Mouse (Mus musculus) urinary bladder, adult 2 months (tissue): Measurements from ENCODE around the gene Prph. TPM values are rescaled to one million over a fixed set of nuclear protein-coding genes. Genes with fewer than 3 reads are reported as not detected.

ENCODE experiments used
- DNase-seq: peaks from one replicate; pipeline ENCODE4 v3.0.0; 2022; ENCODE audit warnings: low spot score
- polyA plus RNA-seq: library from polyadenylated mRNA; depleted of rRNA; stranded (reverse); fragments of >200 nt; gene quantifications from 2 replicates; pipeline ENCODE4 v1.2.3, GENCODE M21; 2012; rRNA removed

The Prph gene
- polyA plus RNA-seq: 6.4 and 7.1 TPM in 2 replicates

DNA sequence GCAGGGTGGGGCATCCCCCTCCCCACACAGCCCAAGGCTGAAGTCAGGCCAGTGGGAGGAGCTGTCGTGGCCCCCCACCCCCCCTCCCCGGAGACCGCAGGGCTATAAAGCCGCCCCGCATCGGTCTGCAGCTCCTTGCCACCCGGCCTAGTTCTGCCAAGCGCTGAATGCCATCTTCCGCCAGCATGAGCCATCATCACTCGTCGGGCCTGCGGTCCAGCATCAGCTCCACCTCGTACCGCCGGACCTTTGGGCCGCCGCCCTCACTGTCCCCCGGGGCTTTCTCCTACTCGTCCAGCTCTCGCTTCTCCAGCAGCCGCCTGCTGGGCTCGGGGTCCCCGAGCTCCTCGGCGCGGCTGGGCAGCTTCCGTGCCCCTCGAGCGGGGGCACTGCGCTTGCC lies at the start of gene Prph:
Prph (plus strand) TSS at position 135 of the 400 bp plus-strand sequence.
- no peak for DNase-seq

DNA sequence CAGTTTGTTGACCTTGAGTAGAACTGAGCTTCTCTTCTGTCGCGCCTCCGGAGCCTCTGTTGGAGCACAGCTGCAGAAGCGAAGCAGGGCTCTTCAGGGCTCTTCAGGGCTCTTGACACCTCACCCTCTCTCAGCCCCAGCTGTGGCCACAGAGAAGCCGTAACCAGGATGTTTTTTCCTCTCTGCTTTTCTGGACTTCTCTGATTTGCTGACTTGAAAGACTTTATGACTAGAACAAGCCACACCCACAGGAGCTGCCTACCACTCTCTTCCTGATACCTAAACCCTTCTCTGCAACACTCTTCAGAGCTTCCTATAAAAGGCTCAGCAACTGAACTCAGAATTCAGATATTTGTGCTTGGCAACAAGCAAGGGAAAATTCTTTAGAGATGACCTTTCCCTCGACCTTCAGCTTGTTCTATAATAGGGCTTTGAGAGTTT lies 46.2 kb upstream of the Prph start:
- DNase-seq: no peak

DNA sequence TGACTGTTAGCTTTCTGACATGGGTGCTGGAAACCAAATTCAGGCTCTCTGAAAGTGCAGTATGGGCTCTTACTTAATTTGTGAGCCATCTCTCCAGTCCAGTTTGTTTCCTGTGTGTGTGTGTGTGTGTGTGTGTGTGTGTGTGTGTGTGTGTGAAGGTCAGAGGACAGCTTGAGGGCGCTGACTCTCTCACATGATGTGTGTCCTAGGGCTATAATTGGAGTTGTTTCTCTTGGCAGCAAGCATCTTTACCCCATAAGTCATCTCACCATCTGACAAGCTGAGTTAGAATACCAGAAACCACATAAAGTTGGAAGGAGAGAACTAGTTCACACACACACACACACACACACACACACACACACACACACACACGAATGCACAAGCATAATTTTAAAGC lies 44.1 kb upstream of the Prph start:
- DNase-seq: no peak

DNA sequence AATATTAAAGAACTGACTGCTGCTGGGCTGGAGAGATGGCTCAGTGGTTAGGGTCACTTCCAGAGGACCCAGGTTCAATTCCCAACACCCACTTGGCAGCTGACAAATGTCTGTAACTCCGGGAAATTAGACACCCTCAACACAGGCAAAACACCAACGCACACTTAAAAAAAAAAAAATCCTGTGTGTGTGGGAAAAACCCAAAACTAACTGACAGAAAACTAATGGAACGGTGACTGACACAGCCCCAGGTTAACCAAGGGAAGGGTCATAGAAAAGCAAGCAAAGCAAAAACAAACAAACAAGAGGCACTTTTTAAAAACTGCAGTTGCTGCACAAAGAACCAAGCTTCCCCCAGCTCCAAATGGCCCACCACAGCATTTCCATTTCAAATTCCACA lies 43.0 kb upstream of the Prph start:
- DNase-seq: no peak

DNA sequence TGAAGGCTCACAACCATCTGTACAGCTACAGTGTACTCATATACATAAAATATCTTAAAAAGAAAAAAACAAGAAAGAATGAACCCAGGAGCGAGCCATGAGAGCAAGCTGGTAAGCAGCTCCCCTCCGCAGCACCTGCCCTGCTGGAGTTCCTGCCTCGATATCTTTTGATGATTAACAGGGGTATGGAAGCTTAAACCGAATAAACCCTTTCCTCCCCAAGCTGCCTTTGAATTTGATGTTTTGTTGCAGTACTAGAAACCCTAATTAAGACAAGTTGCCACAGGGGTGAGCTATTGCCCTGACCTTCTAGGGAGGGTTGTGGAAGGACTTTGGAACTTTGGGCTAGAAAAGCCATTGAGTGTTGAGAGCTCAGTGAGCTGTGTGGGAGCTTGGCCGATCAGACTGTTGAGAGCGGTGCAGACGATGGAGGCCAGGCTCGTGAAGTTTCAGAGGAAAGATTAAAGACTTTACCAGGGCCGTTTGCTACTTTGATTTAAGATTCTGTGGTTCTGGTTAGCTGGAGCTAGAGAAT lies 40.4 kb upstream of the Prph start:
- no peak for DNase-seq

DNA sequence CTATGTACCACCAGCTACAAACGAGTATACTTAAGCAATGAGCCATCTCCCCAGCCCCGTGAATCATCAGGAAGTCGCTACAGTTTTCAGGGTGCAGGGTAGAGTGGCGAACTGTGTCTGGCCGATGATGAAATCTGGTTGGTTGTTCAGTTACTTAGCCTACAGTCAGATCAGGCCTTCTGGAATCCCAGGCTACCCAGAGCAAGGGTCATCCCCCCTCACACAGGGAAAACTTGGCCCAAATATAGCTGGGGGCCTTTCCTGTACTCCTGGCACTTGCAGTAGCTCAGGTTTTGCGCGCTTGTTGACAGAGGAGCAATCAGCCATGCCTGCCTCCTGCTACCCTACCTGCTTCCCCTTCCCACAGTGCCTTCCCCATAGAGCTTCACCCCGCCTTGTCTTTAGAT lies 37.6 kb upstream of the Prph start:
- no peak for DNase-seq

DNA sequence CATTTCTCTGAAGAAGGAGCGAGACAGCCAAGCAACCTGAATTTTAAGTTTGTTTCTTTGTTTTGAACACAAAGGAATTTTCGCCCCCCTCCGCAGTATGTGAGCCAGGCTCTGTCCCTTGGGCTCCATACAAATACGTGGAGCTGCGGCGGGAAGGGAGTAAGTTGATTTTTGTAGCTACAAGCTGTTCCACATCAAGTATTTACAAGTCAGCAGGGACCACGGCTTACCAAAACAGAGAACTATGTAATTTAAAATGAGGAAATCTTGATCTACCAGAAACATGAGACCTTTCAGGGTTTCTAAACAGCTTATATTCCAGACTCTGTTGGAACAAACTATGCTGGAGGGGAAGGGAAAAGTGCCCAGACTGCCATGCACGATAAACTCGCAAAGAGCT lies 37.0 kb upstream of the Prph start:
- no peak for DNase-seq

DNA sequence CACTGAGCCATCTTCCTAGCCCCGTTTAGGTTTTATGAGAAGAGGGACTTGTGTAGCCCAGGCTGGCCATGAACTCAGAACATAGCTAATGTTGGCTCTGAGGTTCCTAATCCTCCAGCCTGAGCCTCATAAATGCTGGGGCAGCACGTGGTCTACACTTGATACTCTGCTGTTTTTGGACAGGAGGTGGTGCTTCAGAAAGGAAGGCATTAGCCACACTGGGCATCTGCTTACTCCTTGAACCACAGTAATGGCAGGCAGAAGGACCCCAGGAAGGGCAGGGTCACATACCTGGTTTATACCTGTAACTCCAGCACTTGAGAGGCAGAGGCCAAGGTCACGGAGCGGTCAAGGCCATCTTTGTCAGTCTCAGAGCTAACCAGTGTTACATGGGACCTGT lies 36.3 kb upstream of the Prph start:
- no peak for DNase-seq

DNA sequence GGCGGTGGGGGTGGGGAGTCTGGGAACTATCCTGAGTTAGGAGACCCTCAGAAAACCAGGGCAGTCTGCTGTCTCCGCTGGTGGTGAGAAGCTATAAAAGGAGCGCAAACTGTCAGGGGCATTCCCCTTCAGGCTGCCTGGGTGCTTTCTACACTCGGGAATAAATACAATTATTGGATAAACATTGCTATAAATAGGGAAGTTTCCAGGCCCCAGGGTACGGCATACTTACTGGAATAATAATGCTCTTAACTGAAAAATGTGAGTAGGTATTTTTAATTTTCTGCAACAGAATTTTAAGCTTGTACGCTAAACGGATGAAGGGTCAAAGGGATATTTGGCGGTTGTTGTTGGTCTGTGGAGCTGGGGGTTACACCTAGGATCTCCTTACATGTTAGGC lies 35.5 kb upstream of the Prph start:
- no peak for DNase-seq

DNA sequence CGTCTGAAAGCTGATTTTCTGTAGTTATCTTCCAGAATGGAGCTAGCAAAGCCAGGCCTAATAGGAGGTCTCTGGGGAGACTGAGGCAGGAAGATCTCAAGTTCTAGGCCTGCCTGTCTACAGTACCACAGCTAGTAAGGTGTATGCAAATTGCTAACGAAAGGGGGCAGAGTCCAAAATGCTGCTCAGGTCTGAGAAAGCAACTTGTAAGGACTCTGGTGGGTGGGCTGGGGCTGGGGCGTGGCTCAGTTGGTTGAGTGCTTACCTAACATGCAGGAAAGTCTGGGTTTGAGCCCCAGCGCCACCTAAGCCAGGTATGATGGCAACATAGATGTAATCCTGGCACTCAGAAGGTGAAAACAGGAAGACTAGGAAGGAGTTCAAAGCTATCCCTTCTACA lies 34.8 kb upstream of the Prph start:
- DNase-seq: no peak

DNA sequence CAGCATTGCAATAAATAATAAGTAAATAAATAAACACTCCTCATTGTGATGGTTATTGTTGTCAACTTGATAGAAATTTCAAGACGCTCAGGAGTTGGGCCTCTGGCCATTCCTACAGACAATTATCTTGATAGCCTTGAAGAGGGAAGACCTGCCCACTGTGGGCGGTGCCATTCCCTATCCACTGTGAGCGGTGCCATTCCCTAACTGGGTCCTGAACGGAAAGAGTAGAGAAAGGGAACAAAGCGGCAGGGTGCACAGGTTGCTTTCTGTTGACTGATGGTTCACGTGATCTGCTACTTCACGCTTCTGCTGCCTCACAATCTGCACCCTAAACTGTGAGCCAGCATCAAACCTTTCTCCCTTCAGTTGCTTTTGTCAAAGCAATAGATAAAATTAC lies 33.7 kb upstream of the Prph start:
- no peak for DNase-seq

DNA sequence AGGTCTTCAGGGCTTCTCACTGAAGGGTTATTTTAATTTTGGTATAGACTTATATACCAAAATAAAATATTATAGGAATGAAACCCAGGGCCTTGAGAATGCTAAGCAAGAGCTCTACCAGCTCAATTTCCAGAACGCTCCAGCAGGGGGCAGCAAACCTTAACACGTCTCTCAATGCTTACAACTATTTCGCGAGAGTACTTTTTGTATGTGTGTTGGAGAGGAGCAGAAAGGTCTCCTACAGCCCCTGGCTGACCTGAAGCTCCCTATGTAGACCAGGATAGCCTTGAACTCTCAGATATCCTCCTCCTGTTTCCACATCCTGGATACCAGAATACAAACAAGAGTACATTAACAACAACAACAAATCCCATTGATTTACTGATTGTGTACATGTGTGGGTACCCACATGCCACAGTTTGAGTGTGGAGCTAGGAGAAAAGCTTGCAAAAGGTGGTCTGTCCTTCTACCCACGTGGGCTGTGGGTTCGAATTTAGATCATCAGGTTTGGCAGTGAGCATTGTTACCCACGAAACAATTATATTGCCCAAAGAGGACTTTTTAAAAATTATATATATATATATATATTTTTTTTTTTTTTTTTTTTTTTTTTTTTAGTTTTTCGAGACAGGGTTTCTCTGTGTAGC lies 30.2 kb upstream of the Prph start:
- DNase-seq: peak; percentile 60

DNA sequence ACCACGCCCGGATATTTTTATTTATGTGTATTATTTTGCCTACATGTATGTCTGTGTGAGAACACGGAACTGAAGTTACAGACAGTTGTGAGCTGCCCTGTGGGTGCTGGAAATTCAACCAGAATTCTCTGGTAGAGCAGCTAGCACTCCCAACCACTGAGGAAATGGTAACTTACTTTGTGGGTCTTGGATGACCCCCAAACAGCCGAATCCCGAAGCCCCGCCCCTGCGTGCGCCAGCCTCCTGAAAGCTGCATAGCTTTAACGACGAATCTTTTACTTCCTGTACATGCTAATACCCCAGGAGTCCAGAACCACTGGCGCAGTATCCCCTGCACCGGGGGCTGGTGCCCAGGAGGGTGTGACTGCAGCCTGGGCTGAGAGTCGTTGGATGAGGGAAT lies 29.6 kb upstream of the Prph start:
- DNase-seq: no peak

DNA sequence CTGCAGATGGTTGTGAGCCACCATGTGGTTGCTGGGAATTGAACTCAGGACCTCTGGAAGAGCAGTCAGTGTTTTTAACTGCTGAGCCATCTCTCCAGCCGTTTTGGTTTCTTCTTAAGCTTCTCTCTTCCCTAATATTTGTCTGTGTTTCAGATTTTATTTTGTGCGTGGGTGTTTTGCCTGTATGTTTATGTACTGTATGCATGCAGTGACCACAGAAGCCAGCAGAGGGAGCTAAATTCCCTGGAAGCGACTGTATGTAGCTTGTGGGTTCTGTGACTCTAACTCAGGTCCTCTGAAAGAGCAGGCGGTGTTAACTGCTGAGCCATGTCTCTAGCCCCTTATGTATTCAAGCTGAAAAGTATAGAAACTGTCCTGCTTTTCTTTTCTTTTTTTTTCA lies 28.7 kb upstream of the Prph start:
- no peak for DNase-seq

DNA sequence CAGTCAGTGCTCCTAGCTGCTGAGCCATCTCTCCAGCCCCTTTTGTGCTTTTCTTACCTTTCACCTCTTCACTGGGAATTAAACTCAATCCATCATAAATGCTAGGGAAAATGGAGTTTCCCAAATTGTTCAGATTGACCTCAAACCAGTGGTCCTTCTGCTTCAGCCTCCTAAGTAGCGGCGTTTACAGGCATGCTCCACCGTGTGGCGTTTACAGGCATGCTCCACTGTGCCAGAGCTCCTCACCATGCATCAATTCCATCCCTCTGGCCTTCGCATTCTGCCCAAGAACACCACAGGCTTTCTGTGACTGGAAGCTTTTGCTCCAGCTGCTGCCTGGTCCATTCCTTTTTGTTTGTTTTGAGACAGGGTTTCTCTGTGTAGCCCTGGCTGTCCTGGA lies 27.9 kb upstream of the Prph start:
- DNase-seq: no peak

DNA sequence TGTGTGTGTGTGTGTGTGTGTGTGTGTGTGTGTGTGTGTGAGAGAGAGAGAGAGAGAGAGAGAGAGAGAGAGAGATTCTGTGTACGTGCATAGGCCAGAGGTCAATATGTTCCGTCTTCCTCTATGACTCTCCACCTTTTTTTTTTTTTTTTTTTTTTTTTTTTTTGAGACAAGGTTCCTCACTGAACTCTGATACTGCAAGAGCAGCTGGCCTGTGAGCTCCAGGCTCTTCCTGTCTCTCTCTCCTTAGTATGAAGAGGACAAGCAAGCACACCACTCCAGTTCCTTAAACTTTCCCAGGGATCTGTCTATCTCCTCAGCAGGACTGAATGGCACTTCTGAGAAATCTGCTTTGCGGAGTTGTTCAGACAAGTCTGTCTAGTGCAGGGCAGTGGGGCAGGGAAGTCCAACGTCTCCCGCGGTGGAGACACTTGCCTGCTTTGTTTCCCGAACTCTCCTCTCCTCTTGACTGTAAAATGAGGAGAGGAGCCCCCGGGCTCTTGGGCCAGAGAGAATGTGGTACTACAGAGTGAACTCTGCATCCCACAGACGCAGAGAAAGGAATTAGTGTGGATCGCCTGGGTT lies 26.0 kb upstream of the Prph start:
- DNase-seq: no peak

DNA sequence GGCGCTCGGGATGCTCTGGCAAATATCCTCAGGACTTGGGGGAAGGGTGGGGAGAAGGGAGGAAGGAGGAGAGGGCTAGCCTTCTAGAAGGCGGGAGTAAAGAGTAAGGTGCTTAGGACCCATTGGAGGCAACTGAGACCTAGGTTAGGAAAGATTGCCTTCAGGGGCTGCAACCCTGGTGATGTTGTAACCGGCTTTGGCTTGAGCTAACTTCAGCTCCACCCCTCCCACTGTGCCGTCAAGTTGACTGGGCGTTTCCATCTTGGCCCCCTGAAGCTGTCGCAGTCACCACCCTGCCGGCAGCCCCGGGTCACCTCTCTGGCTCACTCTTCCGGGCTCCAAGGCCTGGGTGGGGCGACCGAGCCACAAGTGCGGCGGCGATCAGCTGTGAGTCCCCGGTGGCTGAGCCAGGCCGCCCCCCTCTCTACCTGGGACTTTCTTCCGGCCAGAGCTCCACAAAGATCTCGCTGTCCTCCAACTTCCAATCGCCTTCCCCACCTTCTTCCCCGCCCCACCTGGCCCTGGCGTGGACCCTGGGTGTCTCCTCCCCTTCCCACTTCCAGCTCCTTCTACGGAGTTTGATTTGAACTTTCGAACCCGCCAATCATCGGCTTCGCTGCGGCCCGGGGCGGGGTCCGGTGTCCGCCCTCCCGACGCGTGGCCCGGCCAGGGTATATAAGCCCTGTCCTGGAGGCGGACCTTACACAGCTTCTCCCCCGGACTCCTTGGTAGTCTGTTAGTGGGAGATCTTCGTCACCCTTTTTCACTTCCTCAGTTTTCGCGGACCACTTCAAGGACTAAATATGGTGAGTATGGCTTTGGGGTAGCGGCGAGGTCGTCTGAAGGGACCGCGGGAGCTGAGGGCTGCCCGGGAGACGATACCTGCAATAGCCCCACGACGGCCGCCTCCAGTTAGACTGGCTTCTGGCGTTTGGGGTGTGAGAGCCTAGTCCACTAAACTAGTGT lies 25.1 kb upstream of the Prph start, which contains the start of gene Tuba1c:
Tuba1c (plus strand) TSS at position 273 of the 966 bp plus-strand sequence.
- peak; percentile 92 for DNase-seq

DNA sequence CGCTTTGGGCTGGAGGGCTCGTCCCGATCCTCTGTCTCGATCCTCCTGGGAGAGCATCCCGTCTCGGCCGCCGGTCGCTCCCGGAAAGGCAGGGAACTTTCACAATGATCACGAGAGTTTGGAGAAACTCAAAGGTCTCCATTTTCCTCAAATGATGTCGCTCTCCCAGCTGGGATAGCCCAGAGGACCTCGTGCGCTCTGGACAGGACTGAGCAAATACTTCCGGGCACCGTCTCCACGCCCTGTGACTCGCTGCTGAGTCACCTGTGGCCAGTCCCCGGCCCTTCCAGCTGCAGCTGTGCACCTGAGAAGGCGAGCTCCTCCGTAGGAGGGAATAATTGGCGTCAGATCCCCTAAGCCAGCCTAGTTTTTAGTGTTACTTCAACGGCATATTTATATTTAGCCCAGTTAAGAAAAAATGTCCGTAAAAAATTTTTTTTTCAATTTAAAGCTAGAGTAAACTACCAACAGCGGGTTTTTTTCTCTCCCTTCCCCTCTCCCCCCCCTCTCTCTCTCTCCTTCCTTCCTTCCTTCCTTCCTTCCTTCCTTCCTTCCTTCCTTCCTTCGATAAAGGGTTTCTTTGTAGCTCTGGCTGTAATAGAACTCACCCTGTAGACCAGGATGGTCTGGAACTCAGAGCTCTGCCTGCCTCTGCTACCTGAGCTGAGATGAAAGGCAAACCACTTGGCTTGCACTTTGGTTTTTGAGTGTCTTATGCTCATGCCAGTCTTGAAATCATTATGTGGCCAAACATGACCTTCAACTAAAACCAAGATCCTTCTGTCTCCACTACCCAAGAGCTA lies 24.2 kb upstream of the Prph start:
- DNase-seq: peak; percentile 65

DNA sequence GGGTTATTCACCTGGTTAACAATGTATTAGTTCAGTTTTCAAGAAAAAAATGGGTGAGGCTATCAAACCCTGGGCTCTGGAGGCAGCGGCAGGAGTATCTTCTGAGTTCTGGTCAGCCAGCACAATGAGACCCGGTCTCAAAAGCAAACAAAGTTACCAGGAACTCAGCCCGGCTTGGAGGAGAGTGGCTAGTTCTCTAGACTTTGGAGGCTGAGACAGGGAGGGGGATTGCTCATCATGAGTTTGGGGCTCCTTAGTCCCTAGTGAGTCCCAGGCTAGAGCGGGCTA lies 23.6 kb upstream of the Prph start:
- DNase-seq: no peak

DNA sequence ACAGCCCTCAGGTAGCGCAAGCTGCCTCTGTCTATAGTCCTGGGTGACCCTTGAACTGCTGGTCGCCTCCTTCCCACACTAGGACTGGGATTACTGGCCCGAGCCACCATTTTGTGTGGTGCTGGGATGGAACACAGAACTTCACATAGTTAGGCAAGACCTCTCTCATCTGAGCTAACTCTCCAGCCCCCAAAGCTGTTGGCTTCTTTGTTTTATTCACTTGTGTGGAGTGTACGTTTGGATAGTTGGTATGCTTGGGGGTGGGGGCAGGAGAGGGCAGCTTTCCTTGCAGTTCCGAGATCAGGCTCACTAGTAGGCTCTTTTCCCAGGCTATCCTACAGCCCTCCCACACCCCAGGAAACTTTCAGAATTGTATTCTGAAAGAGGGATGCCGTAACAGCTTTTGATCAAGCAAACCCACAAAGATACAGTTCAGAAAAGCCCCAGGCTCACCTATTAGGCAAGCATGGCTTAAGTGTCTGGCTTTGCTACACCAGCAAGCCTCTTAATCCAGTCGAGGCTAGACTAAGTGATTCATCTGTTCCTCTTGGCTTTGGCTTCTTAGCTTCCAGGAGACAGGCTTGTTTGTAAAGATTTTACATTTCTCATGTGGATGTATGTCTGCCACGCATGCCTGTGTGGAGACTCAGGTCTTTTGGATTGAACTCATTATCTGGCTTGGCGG lies 22.8 kb upstream of the Prph start:
- no peak for DNase-seq

DNA sequence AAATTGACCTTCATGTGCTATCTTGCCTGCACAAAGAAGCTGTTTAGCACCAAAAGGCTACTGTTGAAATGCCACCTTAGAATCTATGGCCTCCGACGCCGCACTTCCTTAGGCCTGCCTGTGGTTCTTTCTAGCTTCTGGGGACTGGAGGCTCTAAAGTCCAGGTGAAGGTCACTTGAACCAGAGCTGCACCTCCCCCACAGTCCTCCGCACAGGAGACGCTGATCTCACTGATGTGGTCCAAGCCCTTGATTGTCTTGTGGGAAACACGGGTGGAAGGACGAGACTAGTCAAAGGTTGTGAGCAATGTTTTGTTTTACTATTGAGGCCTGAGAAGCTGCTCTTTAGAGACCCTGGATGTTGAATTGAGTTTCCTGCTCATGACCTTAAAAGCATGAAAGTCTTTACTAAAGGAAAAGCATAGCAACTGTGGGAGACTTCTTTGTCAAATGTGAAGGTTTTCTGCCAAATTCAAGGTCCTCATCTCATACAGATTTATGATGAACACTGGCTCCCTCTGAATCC lies 22.2 kb upstream of the Prph start:
- no peak for DNase-seq
